Mouse (Mus musculus) intestine, postnatal 0 days (tissue): ENCODE results near the gene Rab26. TPM values are rescaled to one million over a fixed set of nuclear protein-coding genes. Genes with fewer than 3 reads are reported as not detected.

Source experiments
- ATAC-seq: fragments of 200-750 bp; cut with Nextera tagmentation; 2 replicates; pipeline ENCODE4 v1.8.0; 2017; ENCODE audit warnings: mild to moderate bottlenecking, moderate TSS enrichment, moderate library complexity
- H3K27ac ChIP-seq: fragments of 300-500 bp; sonication (generic); 2 replicates; pipeline ENCODE4 v1.5.1; 2014; ENCODE audit warnings: mild to moderate bottlenecking, low read depth, low read length, moderate library complexity
- H3K27me3 ChIP-seq: fragments of 300-500 bp; sonication (generic); replicated peaks from 2 replicates; pipeline ENCODE4 v1.6.1; 2014; ENCODE audit warnings: low read length, mixed read lengths; ENCODE audit not compliant: control insufficient read depth, insufficient read depth
- H3K36me3 ChIP-seq: fragments of 300-500 bp; sonication (generic); 2 replicates; pipeline ENCODE4 v1.6.1; 2014; ENCODE audit warnings: mild to moderate bottlenecking, moderate library complexity; ENCODE audit not compliant: control insufficient read depth, insufficient read depth
- H3K4me1 ChIP-seq: fragments of 300-500 bp; sonication (generic); replicated peaks from 2 replicates; pipeline ENCODE4 v1.6.1; 2014; ENCODE audit warnings: antibody characterized with exemption, low read length, mixed read lengths; ENCODE audit not compliant: control insufficient read depth, insufficient read depth
- H3K4me2 ChIP-seq: fragments of 300-500 bp; sonication (generic); replicated peaks from 2 replicates; pipeline ENCODE4 v1.6.1; 2014; ENCODE audit warnings: low read depth, mild to moderate bottlenecking, moderate library complexity
- H3K4me3 ChIP-seq: fragments of 300-500 bp; sonication (generic); 2 replicates; pipeline ENCODE4 v1.5.1; 2014; ENCODE audit warnings: low read depth, low read length
- H3K9ac ChIP-seq: fragments of 300-500 bp; sonication (generic); 2 replicates; pipeline ENCODE4 v1.6.1; 2014; ENCODE audit warnings: mild to moderate bottlenecking, low read depth, low read length
- H3K9me3 ChIP-seq: fragments of 300-500 bp; sonication (generic); 2 replicates; pipeline ENCODE4 v1.6.1; 2016; ENCODE audit warnings: mixed run types; ENCODE audit not compliant: control insufficient read depth
- CTCF ChIP-seq: sonication (generic); IDR thresholded peaks from 2 replicates; pipeline ENCODE4 v1.5.1; 2016; ENCODE audit warnings: low read depth, mild to moderate bottlenecking, control low read depth, antibody characterized with exemption, moderate library complexity
- WGBS: fragments of 180-500 bp; shearing (Covaris S2); extraction: QIAGEN DNeasy Blood & Tissue Kit; methylation state at CpG from one replicate; pipeline ENCODE4 v1.1.7; 2014; 5-methylcytosine and 5-hydroxymethylcytosine counted together
- polyA plus RNA-seq: library from polyadenylated mRNA; unstranded; fragments of >200 nt; fragmentation: Nextera tagmentation; extraction: Ambion mirVana; gene quantifications from 2 replicates; pipeline ENCODE4 v1.2.1, GENCODE M21; 2015

Rab26 gene
- polyA plus RNA-seq, 1 experiment from 2014 or later = 0.31 TPM

DNA sequence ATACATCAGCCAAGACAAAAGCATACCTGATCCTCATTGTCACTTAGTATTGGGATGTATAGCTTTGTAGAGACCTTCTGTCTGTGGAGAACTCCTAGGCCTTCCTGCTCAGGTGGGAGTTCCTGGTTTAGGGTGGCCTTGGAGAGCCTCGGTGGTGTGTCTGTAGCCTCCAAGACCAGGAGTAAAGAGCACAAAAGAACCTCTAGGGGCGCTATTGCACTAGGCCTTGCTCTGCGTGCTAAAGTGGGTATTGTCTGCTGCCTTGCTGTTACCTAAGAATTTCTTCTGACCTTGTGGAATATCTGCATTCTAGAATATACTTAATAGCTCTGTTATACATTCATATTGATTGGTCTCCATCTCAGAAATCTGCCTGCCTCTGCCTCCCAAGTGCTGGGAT, 6.4 kb upstream of the Rab26 start:
- Histone ChIP-seq H3K9ac (no peak overlapping the region), H3K27me3 (no peaks in the 10 kb centered on the region), H3K4me1 (no peaks in the 10 kb centered on the region), H3K4me3 (no peak overlapping the region), H3K36me3 (no peaks in the 10 kb centered on the region), H3K27ac (no peak overlapping the region), H3K9me3 (no peaks in the 10 kb centered on the region), H3K4me2 (no peak overlapping the region)
- peak; percentile 90 for TF ChIP-seq CTCF
- ATAC-seq = 0 out of 2 replicates have a peak, but pooled peaks have one; percentile 56
- WGBS = 16% methylated on average over 3 of the region's 3 CpGs

DNA sequence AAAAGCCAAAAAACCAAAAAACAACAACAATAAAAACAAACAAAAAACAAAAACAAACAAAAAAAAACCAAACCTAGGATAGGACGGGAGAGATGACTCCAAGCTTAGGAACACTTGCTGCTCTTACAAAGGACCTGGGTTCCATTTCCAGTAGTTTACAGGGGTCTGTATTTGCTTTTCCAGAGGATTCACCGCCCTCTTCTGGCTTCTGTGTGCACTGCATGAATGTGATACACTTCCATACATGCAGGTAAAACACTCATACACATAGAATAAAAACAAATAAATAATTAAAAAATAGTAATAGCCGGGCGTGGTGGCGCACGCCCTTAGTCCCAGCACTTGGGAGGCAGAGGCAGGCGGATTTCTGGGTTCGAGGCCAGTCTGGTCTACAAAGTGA, 4.9 kb upstream of the Rab26 start:
- no peak overlapping the region for H3K4me3 ChIP-seq
- TF ChIP-seq CTCF = peak; percentile 72
- no peaks in the 10 kb centered on the region for H3K4me1 ChIP-seq
- no peak overlapping the region for H3K9ac ChIP-seq
- no peak overlapping the region for H3K27ac ChIP-seq
- H3K27me3 ChIP-seq = no peaks in the 10 kb centered on the region
- ATAC-seq = 0 out of 2 replicates have a peak, but pooled peaks have one; percentile 28
- H3K9me3 ChIP-seq = no peaks in the 10 kb centered on the region
- no peaks in the 10 kb centered on the region for H3K36me3 ChIP-seq
- H3K4me2 ChIP-seq = no peak overlapping the region
- 67% methylated on average over 8 of the region's 8 CpGs for WGBS

- ATAC-seq = no peak
- WGBS = 31% methylated on average over 3 of the region's 3 CpGs
- H3K9ac ChIP-seq = no peak overlapping the region
- TF ChIP-seq CTCF = no peak
- H3K36me3 ChIP-seq = no peaks in the 10 kb centered on the region
- H3K27ac ChIP-seq = no peak overlapping the region
- no peaks in the 10 kb centered on the region for H3K27me3 ChIP-seq
- peaks cover 6% of the 10 kb centered on the region for H3K4me1 ChIP-seq
- no peaks in the 10 kb centered on the region for H3K9me3 ChIP-seq
- H3K4me2 ChIP-seq = no peak overlapping the region
- H3K4me3 ChIP-seq = no peak overlapping the region
Measured at GRCm38 (mm10) chr17:24537536-24537935, 3.5 kb upstream of the Rab26 start.

DNA sequence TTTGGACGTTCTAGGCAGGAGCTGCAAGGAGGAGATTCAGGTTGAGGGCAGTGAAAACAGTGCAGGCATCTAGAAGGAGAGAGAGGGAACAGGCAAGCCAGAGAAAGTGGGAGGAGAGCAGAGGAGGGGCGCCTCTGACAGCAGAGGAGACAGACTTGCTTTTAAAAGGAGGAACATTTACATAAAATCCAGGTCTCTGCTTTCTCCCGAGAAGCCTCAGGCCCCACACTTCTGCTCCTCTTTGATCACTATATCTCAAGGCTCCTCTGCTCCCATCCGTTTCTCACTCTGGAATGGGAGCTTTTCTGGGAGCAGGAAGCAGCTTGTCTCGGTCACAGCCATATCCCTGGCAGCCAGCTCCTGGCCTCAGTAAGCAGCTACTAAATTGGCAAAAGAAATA, 1.3 kb upstream of the Rab26 start:
- Histone ChIP-seq H3K36me3 (no peaks in the 10 kb centered on the region), H3K4me1 (peaks cover 6% of the 10 kb centered on the region), H3K9me3 (no peaks in the 10 kb centered on the region), H3K4me3 (no peak overlapping the region), H3K27ac (no peak overlapping the region), H3K27me3 (no peaks in the 10 kb centered on the region), H3K9ac (no peak overlapping the region), H3K4me2 (no peak overlapping the region)
- ATAC-seq = no peak
- 59% methylated on average over 5 of the region's 5 CpGs for WGBS
- no peak for TF ChIP-seq CTCF

DNA sequence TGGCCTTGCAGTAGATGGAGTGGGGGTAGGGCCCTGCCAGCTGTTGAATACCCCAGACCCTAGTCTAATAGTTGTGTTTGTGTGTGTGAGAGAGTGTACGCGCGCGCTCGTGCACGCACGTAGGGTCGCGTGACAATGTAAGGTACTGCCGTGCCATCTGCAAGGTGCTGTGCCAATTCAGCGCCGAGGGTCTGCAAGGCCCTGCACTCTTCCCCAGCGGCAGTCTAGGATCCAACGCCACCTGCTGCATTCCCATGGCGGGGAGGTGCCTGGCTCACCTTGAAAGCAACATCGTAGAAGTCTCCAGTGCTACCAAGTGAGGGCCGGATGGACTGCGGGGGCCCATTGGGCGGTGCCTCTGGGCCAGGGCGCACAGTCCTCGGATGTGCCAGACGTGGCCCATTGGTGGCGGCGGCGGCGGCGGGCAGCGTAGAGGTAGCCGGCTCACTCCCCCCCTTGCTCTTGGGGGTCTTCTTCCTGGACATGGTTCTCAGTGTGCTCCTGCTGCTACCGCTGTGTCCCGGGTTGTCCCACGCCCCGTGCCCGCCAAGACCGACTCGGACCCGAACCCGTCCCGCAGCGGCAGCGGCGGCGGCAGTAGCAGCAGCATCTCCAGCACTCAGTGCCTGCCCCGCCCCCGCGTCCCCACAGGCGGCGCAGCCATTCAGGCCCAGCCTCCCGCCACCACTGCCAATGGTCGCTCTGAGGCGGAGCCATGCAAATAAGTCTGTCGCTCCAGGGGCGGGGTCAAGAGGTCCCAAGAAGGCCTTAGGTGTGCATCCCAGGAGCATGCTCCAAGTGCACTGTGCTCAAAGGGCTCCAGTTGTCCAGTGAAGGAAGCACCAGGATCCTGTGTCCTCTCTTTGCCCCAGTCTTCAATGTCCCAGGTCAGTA, 664 bp downstream of the Rab26 start:
- TF ChIP-seq CTCF = peak; percentile 51
- no peaks in the 10 kb centered on the region for H3K9me3 ChIP-seq
- H3K9ac ChIP-seq = no peak overlapping the region; the same call in 1 of the 2 replicates
- H3K36me3 ChIP-seq = peaks cover 8% of the 10 kb centered on the region; the same call in 1 of the 2 replicates
- no peak overlapping the region for H3K27ac ChIP-seq
- peaks cover 15% of the 10 kb centered on the region for H3K4me1 ChIP-seq
- 10% methylated on average over 52 of the region's 53 CpGs for WGBS
- peak; percentile 76 for ATAC-seq
- H3K4me3 ChIP-seq = peak overlapping the region; percentile 40
- no peaks in the 10 kb centered on the region for H3K27me3 ChIP-seq
- peak overlapping the region; percentile 87 for H3K4me2 ChIP-seq

DNA sequence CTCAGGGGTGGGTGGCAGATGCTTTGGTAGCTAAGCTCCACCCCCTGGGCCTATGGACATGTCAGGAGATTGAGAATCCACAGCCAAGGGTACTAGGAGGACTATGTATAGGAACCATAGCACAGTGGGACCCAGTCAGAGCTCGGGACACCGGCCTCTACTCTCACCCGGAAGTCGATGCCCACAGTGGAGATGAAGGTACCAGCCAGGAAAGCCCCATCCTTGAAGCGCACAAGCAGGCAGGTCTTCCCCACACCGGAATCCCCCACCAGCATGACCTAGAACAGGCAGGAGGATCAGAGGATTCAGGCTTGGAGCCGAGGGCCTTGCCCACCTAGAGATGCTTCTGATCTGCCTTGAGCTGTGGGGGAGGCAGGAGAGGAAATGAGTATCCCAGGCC, 2.0 kb downstream of the Rab26 start:
- no peak for TF ChIP-seq CTCF
- WGBS = 80% methylated on average over 7 of the region's 7 CpGs
- Histone ChIP-seq H3K9ac (no peak overlapping the region), H3K27me3 (no peaks in the 10 kb centered on the region), H3K27ac (no peak overlapping the region), H3K36me3 (peaks cover 8% of the 10 kb centered on the region; the same call in 1 of the 2 replicates), H3K9me3 (no peaks in the 10 kb centered on the region), H3K4me2 (no peak overlapping the region), H3K4me1 (peaks cover 15% of the 10 kb centered on the region), H3K4me3 (no peak overlapping the region)
- ATAC-seq = no peak
